Mouse (Mus musculus): ENCODE results near the gene Rbp1.

Rbp1 gene

DNA sequence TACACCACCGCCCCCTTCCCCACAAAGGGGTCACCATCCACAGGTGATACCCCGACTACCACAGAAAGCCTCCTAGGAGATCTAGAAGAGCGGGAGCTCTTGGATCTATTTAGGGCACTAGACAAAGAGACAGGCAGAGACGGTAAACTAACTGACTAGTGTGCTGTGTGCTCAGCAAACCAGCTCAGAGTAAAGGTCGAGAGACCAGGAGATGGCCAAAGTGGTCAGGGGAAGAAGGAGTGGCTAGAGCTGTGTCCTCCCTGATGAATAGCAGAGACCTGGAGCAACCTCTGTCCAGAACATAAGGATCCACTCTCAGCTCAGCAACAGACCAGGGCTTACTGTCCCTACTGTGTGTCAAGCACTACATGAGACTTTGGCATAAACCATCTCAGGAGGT is at the start of gene Rbp1:
Gene Rbp1, plus strand, starts transcription at position 306 of the 400 bp plus-strand sequence.
- DNase-seq, result no peak

DNA sequence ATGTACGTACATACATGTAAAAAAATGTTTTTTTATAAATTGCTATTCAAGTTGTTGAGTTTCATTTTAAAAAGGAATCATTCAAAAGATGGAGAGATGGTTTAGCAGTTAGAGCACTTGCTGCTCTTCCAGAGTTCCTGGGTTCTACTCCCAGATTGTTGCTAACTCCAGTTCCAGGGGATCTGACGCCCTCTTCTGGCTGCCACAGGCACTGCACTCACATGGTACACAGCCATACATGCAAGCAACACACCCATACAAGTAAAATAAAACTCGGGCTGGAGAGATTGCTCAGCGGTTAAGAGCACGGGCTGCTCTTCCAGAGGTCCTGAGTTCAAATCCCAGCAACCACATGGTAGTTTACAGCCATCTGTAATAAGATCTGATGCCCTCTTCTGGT is 49.4 kb upstream of the Rbp1 start:
- no peak for DNase-seq

DNA sequence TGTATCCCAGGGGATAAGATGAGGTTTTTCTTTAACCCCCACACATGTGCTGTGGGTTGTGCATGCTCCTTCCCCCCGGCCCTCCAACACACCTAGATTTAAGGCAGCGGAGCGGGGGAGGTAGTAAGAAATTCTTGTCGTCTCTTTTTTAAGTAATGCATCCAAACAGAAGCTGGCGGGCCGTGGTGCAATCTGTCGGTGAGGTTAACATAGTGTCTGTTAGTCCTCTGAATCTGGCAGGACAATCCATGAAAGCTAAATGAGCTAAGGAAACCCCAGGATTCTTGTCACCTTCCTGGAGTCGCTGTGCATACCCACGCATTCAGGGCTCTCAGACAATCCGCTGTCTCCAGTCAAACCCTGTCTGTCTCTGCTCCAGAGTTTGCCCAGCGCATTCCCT is 47.9 kb upstream of the Rbp1 start:
- DNase-seq, result no peak

DNA sequence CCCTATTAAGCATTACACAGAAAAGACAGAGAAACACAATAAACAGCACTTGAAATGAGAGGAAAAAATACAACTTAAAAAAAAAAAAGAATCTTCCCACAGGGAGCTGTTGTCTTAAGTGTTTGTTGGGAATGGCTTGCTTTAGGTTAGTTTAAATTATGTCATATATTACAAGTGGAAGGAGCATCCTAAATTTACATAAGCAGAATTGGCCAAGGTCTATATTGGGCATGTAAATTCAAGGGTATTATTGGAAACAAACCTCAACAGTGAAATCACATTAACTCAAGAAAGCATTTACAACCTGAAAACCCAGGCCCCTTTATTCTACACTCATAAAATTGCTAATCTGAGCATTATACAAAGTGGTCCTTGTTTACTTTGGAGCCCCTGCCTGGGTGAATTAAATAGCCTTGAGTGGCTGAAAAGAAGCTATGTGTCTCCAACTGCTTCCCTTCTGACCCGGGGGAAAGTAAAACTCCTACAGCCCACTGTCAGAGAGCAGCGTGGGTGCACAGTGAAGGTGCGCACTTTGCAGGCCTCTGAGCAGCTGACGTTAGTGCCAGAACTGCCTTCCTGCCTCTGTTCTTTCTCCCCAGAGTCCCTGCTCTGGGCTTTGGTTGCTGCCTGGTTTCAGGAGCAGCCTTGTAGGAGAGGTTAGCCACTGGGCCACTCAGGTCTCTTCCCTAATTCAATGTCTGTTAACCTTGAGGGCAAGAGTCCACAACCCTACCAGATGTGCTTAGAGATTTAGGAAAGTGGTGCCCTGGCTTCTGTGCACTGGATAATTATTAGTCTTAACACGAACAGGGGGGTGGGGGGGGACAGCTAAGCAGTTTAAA is 47.2 kb upstream of the Rbp1 start:
- no peak for DNase-seq

GRCm38 (mm10) chr9:98379736-98380135 is 43.0 kb upstream of the Rbp1 start:
- DNase-seq, result no peak

GRCm38 (mm10) chr9:98380593-98380992 is 42.2 kb upstream of the Rbp1 start:
- no peak for DNase-seq

DNA sequence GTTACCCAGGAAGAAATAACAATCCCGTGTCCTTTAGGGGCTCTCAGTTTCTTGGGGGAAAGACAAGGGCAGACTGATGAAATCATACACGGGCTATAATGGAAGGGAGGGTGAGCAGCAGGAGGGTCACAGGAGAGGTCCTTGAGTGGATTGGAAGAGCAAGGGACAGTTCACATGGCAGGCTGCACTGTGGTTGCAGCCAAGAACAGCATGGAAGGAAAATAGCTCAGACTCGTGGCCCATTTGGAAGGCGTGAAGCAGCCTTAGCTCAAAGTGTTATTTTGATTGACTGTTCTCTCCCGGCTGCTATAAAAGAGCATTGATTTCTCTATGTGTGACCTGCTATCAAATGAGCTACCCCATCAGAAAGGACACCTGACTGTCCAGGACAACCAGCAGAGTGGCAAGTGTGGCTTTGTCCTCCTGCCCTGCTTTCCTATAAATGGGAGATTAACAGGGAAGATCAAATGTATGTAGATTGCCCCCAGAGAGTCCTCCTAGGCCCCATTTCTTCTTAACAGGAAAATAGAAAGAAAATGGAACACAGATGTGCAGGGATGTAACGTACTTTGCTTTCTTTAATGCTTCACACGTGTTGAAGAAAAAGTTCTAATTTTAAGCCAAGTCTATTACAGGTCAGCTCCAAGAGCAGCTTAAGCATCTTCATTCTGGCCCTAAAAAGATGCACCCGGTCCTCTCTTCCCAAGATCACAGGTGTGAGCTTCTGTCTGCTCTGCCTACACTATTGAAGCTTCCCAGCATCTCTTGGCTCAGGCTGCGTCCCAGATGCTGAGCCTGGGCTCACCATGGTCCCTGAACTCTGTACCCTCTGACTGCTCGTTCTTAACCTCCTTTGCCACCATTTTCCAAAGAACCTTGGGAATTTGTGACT is 34.8 kb upstream of the Rbp1 start:
- DNase-seq, result no peak

DNA sequence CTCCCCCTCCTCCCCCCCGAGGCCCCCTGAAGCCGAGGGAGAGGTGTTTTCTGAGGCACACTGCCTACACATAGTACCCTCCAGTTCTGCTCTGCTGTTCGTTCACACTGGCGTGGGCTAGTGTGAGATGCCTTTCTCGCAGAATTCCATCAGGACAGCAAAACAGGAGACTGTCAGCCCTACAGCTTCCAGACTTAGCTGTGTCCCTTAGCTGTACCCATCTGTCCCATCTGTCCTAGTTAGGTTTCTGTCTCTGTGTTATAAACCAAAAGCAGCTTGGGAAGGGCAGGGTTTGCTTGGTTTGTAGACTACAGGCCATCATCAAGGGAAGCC is 34.2 kb upstream of the Rbp1 start:
- DNase-seq, result no peak

DNA sequence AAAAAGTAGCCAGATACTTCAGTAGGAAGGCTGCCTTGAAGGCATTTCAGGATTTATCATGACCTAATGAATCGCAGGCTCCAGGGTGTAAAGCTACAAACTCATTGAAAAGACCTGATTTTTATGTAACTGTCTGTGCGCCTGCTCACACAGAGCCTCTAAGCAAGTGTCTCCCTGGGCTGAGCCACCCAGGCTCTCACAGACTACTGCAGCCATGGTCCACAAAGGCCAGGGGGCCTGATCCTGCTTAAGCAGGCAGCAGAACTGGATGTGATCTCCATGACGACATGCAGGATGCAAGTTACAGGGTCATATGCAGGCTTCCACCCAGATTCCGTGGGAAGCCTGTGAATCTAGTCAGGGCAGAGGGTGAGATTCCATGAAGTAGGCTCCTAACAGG is 29.3 kb upstream of the Rbp1 start:
- no peak for DNase-seq

GRCm38 (mm10) chr9:98397211-98397610 is 25.6 kb upstream of the Rbp1 start:
- DNase-seq, result no peak

DNA sequence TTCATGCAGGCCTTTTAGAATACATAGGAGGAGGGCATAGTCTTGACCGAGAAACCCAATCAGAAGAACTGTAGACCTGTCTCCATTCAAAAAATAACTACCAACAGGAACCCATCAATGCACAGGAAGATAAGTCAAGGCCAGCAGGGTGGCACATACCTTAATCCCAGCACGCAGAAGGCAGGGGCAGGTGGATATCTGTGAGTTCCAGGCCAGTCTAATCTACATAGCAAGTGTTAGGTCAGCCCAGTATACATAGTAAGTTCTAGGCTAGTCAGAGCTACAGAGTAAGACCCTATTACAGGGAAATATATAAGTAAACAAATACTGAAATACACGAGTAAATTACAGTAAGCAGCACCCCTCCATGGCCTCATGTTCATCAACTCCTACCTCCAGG is 24.9 kb upstream of the Rbp1 start:
- no peak for DNase-seq

DNA sequence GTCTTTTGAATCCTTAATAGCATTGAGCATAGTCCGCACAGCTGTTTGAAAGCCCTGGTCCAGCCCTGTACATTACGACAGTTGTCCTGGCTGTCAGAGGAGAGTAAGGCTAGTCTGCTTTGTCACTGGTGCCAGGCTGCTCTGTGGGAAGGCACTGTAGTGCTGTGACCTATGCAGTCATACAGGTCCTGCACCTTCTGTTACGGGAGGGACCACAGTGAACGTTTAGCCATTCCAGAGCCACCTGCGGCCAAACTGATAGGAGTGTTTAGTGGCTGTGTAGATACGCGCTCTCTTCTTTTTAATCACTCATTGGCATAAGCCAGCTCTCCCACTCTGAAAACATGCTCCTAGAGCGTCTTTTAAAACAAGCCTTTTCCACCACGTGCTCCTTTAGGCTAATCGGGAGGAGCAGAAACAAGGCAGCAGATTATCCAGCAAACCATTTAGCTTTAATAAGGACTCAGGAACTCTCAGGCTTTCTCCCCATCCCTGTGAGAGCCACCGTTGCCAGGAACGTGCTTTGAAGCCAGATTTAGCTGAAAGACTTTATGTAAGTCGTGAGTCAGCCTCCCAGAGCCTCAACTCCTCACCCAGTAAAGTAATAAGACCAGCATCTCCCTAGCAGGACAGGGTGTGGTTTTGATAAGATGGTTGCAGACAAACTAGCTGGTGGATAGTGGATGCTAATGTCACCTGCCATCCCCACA is 22.4 kb upstream of the Rbp1 start:
- DNase-seq, result no peak

DNA sequence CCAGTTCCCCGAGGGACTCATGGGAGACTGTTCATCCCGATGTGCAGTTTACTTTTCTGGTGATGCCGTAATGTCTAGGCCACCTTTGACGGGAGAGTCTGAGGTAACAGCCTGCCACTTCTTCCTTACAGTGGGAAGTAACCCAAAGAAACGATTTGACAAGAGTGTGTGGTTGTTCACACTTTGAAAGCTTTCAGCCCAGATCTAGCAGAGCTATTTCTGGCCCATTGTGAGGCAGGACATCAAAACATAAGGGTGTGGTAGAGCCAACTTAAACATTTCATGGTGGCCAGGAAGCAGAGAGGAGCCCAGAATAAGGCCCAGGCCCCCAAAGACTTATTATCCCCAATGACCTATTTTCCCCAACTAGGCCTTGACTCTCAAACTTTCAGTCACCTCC is 21.1 kb upstream of the Rbp1 start:
- no peak for DNase-seq

- no peak for DNase-seq
These were observed 15.0 kb upstream of the Rbp1 start for GRCm38 (mm10) chr9:98407771-98408170.

GRCm38 (mm10) chr9:98409137-98409536 is 13.6 kb upstream of the Rbp1 start:
- peak; percentile 70 to 74 for DNase-seq

GRCm38 (mm10) chr9:98415427-98415826 is 7.3 kb upstream of the Rbp1 start:
- DNase-seq, result no peak

- peak; percentile 43 to 49 for DNase-seq
These were observed 4.8 kb upstream of the Rbp1 start for GRCm38 (mm10) chr9:98417919-98418318.

DNA sequence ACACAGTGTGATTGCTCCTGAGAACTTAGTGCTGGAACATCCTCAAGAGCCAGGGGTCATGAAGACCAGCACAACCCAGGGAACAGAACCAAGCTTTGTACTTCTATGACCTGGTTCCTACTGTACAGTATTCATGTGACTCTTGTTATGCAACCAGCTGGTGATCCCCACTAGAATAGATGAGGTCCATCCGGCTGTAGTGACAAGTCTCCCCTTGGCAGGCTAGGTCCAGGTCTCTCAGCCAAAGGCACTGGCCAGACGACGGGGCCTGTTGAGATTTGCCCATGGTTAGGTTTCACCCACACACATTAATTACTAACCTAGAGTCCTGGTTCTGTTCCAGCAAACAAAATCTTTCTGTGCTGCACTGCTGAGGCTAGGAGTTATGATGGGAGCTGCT is 4.4 kb upstream of the Rbp1 start:
- no peak for DNase-seq

GRCm38 (mm10) chr9:98420666-98421065 is 2.1 kb upstream of the Rbp1 start:
- DNase-seq, result no peak

DNA sequence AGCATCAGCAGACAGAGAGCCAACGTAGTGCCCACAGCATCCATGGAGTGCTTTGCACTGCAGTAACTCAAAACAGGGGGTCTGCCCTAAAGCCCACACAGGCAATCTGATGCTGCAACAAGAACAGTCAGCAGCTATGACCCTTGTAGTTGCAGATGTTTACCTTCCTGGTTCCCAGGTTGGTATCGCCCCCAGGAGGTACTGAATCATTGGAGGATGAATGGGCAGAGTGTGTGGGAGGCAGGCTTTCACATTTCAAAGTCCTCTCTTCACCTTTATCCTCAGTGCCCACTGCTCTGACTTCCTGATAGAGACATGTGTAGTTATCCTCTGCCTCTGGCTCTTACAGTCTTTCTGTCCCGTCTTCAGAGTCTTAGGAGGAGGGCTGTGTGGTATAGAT is 858 bp upstream of the Rbp1 start:
- no peak for DNase-seq

- DNase-seq, result no peak
These were observed 930 bp downstream of the Rbp1 start for GRCm38 (mm10) chr9:98423691-98424090.

- no peak for DNase-seq
These were observed 1.5 kb downstream of the Rbp1 start for GRCm38 (mm10) chr9:98424291-98424690.

DNA sequence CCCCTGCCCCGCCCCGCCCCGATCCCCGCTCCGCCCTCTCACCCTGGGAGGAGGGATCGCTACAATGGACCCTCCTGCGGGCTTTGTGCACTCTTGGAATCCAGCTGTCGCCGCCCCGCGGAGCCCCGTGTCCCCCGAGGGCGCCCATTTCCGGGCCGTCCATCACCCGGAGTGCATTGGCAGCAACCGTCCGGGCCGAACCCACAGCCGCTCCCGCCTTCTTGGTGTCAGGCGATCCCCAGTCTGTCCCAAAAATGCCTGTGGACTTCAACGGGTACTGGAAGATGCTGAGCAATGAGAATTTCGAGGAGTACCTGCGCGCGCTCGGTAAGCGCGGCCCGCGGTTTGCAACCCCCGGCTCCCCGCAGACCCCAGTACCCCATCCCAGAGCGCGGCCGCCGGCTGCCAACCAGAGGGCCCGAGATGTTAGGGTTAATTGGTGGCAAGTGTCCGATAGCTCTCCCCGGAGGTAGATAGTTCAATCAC is 2.0 kb downstream of the Rbp1 start:
- DNase-seq, result peak; percentile 73 to 86

Measured in lung, postnatal 4 days (tissue).